Mouse (Mus musculus) intestine, postnatal 0 days (tissue): Measurements from ENCODE around the gene Ilkap. TPM values are rescaled to one million over a fixed set of nuclear protein-coding genes. Genes with fewer than 3 reads are reported as not detected.
A peak's percentile ranks its signal among the peaks of the same experiment; 100 is the strongest.

ENCODE experiments used
- ATAC-seq: fragments of 200-750 bp; cut with Nextera tagmentation; 2 replicates; pipeline ENCODE4 v1.8.0; 2017; ENCODE audit warnings: mild to moderate bottlenecking, moderate TSS enrichment, moderate library complexity
- H3K27ac ChIP-seq: fragments of 300-500 bp; sonication (generic); 2 replicates; pipeline ENCODE4 v1.5.1; 2014; ENCODE audit warnings: mild to moderate bottlenecking, low read depth, low read length, moderate library complexity
- H3K27me3 ChIP-seq: fragments of 300-500 bp; sonication (generic); replicated peaks from 2 replicates; pipeline ENCODE4 v1.6.1; 2014; ENCODE audit warnings: low read length, mixed read lengths; ENCODE audit not compliant: control insufficient read depth, insufficient read depth
- H3K36me3 ChIP-seq: fragments of 300-500 bp; sonication (generic); 2 replicates; pipeline ENCODE4 v1.6.1; 2014; ENCODE audit warnings: mild to moderate bottlenecking, moderate library complexity; ENCODE audit not compliant: control insufficient read depth, insufficient read depth
- H3K4me1 ChIP-seq: fragments of 300-500 bp; sonication (generic); replicated peaks from 2 replicates; pipeline ENCODE4 v1.6.1; 2014; ENCODE audit warnings: antibody characterized with exemption, low read length, mixed read lengths; ENCODE audit not compliant: control insufficient read depth, insufficient read depth
- H3K4me2 ChIP-seq: fragments of 300-500 bp; sonication (generic); replicated peaks from 2 replicates; pipeline ENCODE4 v1.6.1; 2014; ENCODE audit warnings: low read depth, mild to moderate bottlenecking, moderate library complexity
- H3K4me3 ChIP-seq: fragments of 300-500 bp; sonication (generic); 2 replicates; pipeline ENCODE4 v1.5.1; 2014; ENCODE audit warnings: low read depth, low read length
- H3K9ac ChIP-seq: fragments of 300-500 bp; sonication (generic); 2 replicates; pipeline ENCODE4 v1.6.1; 2014; ENCODE audit warnings: mild to moderate bottlenecking, low read depth, low read length
- H3K9me3 ChIP-seq: fragments of 300-500 bp; sonication (generic); 2 replicates; pipeline ENCODE4 v1.6.1; 2016; ENCODE audit warnings: mixed run types; ENCODE audit not compliant: control insufficient read depth
- CTCF ChIP-seq: sonication (generic); IDR thresholded peaks from 2 replicates; pipeline ENCODE4 v1.5.1; 2016; ENCODE audit warnings: low read depth, mild to moderate bottlenecking, control low read depth, antibody characterized with exemption, moderate library complexity
- WGBS: fragments of 180-500 bp; shearing (Covaris S2); extraction: QIAGEN DNeasy Blood & Tissue Kit; methylation state at CpG from one replicate; pipeline ENCODE4 v1.1.7; 2014; 5-methylcytosine and 5-hydroxymethylcytosine counted together
- polyA plus RNA-seq: library from polyadenylated mRNA; unstranded; fragments of >200 nt; fragmentation: Nextera tagmentation; extraction: Ambion mirVana; gene quantifications from 2 replicates; pipeline ENCODE4 v1.2.1, GENCODE M21; 2015

Ilkap gene
- polyA plus RNA-seq: 51.2 TPM in 2 replicates

- H3K36me3 ChIP-seq: peaks cover 6% of the 10 kb centered on the region; the same call in 1 of the 2 replicates
- H3K4me1 ChIP-seq: peaks cover 9% of the 10 kb centered on the region; the same call in 1 of the 2 replicates
- no peaks in the 10 kb centered on the region for H3K27me3 ChIP-seq
- WGBS: under 1% methylated on average over 89 of the region's 91 CpGs
- H3K27ac ChIP-seq: peak within 1 kb of the TSS; percentile 86
- peak within 1 kb of the TSS; percentile 84 for H3K4me2 ChIP-seq
- peak; percentile 1; the same call in 1 of the 2 replicates for TF ChIP-seq CTCF
- peak within 1 kb of the TSS; percentile 88 for H3K9ac ChIP-seq
- H3K4me3 ChIP-seq: peak within 1 kb of the TSS; percentile 85
- H3K9me3 ChIP-seq: no peaks in the 10 kb centered on the region
- ATAC-seq: peak; percentile 93
These were observed at the start of gene Ilkap for GRCm38 (mm10) chr1:91398260-91399062. TSS of gene Ilkap (minus strand) at chr1:91398815.

GRCm38 (mm10) chr1:91446511-91446910, 47.9 kb upstream of the Ilkap start:
- peaks cover 9% of the 10 kb centered on the region for H3K4me1 ChIP-seq
- H3K9ac ChIP-seq: no peak overlapping the region
- no peaks in the 10 kb centered on the region for H3K27me3 ChIP-seq
- WGBS: 88% methylated on average over 4 of the region's 4 CpGs
- no peak for ATAC-seq
- peaks cover 3% of the 10 kb centered on the region; the same call in 1 of the 2 replicates for H3K9me3 ChIP-seq
- H3K27ac ChIP-seq: peak overlapping the region; percentile 43; the same call in 1 of the 2 replicates
- peaks cover 73% of the 10 kb centered on the region for H3K36me3 ChIP-seq
- no peak overlapping the region for H3K4me2 ChIP-seq
- no peak overlapping the region for H3K4me3 ChIP-seq
- no peak for TF ChIP-seq CTCF

DNA sequence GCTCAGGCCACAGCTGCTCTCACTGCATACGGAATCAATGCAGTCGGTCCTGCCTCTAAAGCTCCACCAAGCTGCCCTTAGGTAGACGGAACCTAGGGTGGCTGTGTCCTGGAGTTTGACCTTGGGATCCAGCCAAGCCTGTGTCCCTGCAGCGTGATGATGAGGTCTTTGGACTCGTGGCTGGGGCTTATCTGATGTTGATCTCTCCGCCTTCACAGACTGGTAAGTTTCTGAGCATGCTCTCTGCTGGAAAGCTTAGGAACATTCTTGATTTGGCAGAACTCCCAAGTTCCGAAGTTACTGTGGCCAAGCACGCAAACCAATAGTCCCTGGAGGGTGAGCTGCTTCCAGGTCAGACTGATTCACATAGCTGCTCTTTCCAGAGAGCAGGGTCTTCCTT, 47.4 kb upstream of the Ilkap start:
- Histone ChIP-seq H3K27ac (peak overlapping the region; percentile 43; the same call in 1 of the 2 replicates), H3K9ac (no peak overlapping the region), H3K9me3 (peaks cover 3% of the 10 kb centered on the region; the same call in 1 of the 2 replicates), H3K4me2 (no peak overlapping the region), H3K36me3 (peaks cover 77% of the 10 kb centered on the region), H3K4me1 (peaks cover 6% of the 10 kb centered on the region), H3K27me3 (no peaks in the 10 kb centered on the region), H3K4me3 (no peak overlapping the region)
- ATAC-seq: peak; percentile 31; the same call in 1 of the 2 replicates
- 26% methylated on average over 8 of the region's 8 CpGs for WGBS
- TF ChIP-seq CTCF: 0 out of 2 replicates have a peak, but pooled peaks have one; percentile 22

- H3K4me1 ChIP-seq: peaks cover 6% of the 10 kb centered on the region; the same call in 1 of the 2 replicates
- ATAC-seq: no peak
- H3K27me3 ChIP-seq: no peaks in the 10 kb centered on the region
- H3K9ac ChIP-seq: no peak overlapping the region
- WGBS: 91% methylated on average over 17 of the region's 17 CpGs
- peaks cover 81% of the 10 kb centered on the region for H3K36me3 ChIP-seq
- TF ChIP-seq CTCF: no peak
- no peak overlapping the region for H3K4me2 ChIP-seq
- peaks cover 3% of the 10 kb centered on the region; the same call in 1 of the 2 replicates for H3K9me3 ChIP-seq
- no peak overlapping the region for H3K4me3 ChIP-seq
- H3K27ac ChIP-seq: peak overlapping the region; percentile 43; the same call in 1 of the 2 replicates
These were observed 46.5 kb upstream of the Ilkap start for GRCm38 (mm10) chr1:91444841-91445830.

DNA sequence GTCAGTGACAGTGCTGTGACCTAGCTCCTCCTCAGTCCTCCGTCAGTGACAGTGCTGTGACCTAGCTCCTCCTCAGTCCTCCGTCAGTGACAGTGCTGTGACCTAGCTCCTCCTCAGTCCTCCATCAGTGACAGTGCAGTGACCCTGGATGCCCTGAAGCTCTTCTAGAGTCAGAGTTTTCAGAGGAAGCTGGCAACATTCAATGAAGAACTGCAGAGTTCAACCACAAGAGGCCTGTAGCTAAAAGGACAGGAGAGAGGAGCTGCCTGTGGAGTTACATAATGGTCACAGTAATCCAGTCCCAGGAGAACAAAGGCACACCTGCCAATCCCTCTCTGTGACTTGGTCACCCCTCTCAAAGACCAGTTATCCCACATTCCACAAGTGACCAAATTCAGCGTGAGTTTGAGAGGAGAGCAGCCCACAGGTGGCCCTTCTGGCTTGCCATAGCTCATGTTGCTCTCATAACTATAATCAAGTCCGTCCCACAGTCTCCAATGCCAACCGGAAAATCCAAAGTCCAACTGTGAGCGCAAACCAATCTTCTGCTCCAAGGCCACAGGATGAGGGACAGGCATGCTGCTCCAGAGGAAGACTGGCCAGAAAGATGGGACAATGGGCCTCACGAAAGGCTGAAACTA, 43.9 kb upstream of the Ilkap start:
- ATAC-seq: peak; percentile 70
- TF ChIP-seq CTCF: no peak; the same call in 1 of the 2 replicates
- no peaks in the 10 kb centered on the region for H3K27me3 ChIP-seq
- peaks cover 80% of the 10 kb centered on the region for H3K36me3 ChIP-seq
- H3K4me3 ChIP-seq: no peak overlapping the region
- peak overlapping the region; percentile 83 for H3K27ac ChIP-seq
- peaks cover under 1% of the 10 kb centered on the region; the same call in 1 of the 2 replicates for H3K9me3 ChIP-seq
- peak overlapping the region; percentile 50 for H3K4me2 ChIP-seq
- WGBS: 44% methylated on average over 6 of the region's 7 CpGs
- H3K4me1 ChIP-seq: peaks cover 3% of the 10 kb centered on the region; the same call in 1 of the 2 replicates
- H3K9ac ChIP-seq: peak overlapping the region; percentile 34; the same call in 1 of the 2 replicates
